Mouse (Mus musculus) liver, embryonic 11.5 days (tissue): ENCODE data around the gene Sphkap. TPM values are rescaled to one million over a fixed set of nuclear protein-coding genes. Genes with fewer than 3 reads are reported as not detected.

Experiments
- ATAC-seq: fragments of 200-750 bp; cut with Nextera tagmentation; replicated peaks from 2 replicates; pipeline ENCODE4 v1.8.0; 2017; ENCODE audit warnings: moderate number of reproducible peaks, mild to moderate bottlenecking, moderate TSS enrichment, moderate library complexity; ENCODE audit not compliant: low FRiP score
- DNase-seq: peaks from one replicate; pipeline ENCODE4 v3.0.0-alpha.2; 2017; ENCODE audit warnings: low spot score
- H3K27ac ChIP-seq: fragments of 300-500 bp; sonication (generic); 2 replicates; pipeline ENCODE4 v1.5.1; 2014; ENCODE audit warnings: mild to moderate bottlenecking, low read depth, low read length, control low read depth
- H3K27me3 ChIP-seq: fragments of 300-500 bp; sonication (generic); replicated peaks from 2 replicates; pipeline ENCODE4 v1.6.1; 2014; ENCODE audit warnings: low read length, mixed read lengths; ENCODE audit not compliant: control insufficient read depth, insufficient read depth
- H3K36me3 ChIP-seq: fragments of 300-500 bp; sonication (generic); 2 replicates; pipeline ENCODE4 v1.6.1; 2014; ENCODE audit warnings: mild to moderate bottlenecking, low read length, moderate library complexity, mixed read lengths; ENCODE audit not compliant: control insufficient read depth, insufficient read depth
- H3K4me1 ChIP-seq: fragments of 300-500 bp; sonication (generic); replicated peaks from 2 replicates; pipeline ENCODE4 v1.6.1; 2014; ENCODE audit warnings: low read length, mixed read lengths; ENCODE audit not compliant: control insufficient read depth, insufficient read depth
- H3K4me2 ChIP-seq: fragments of 300-500 bp; sonication (generic); 2 replicates; pipeline ENCODE4 v1.6.1; 2014; ENCODE audit warnings: mild to moderate bottlenecking, control low read depth, moderate library complexity
- H3K4me3 ChIP-seq: fragments of 300-500 bp; sonication (generic); 2 replicates; pipeline ENCODE4 v1.5.1; 2014; ENCODE audit warnings: low read depth, low read length, control low read depth
- H3K9ac ChIP-seq: fragments of 300-500 bp; sonication (generic); 2 replicates; pipeline ENCODE4 v1.6.1; 2014; ENCODE audit warnings: low read depth, low read length, control low read depth
- H3K9me3 ChIP-seq: fragments of 300-500 bp; sonication (generic); 2 replicates; pipeline ENCODE4 v1.6.1; 2016; ENCODE audit warnings: low read length, inconsistent platforms, mixed read lengths; ENCODE audit not compliant: control insufficient read depth
- WGBS: fragments of 180-500 bp; shearing (Covaris S2); extraction: QIAGEN DNeasy Blood & Tissue Kit; methylation state at CpG from one replicate; pipeline ENCODE4 v1.1.7; 2014; 5-methylcytosine and 5-hydroxymethylcytosine counted together
- polyA plus RNA-seq: library from polyadenylated mRNA; unstranded; fragments of >200 nt; fragmentation: Nextera tagmentation; extraction: Ambion mirVana; gene quantifications from 2 replicates; pipeline ENCODE4 v1.2.1, GENCODE M21; 2014

Sphkap gene
- polyA plus RNA-seq, 1 experiment from 2014 or later = 0.84 TPM

DNA sequence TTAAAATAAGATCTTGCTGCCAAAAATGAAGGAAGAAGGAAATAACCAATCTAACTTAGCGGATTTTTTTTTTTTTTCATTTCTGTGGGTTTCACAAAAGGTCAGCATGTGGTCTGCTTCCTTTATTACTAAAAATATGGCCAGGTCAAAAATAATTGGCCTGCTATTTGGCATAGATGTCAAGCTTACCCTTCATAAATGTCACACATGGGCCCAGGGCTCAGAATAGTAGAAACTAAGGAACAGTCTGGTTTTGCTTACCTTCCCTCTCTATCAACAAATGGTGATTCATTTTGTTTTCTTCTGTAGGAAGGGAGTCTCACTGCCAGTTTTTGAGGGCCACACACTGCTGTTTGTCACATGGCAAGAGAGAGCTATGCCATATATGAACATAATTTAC is 156.3 kb downstream of the Sphkap start:
- no peak overlapping the region for H3K9ac ChIP-seq
- DNase-seq (no peak), ATAC-seq (no peak)
- H3K36me3 ChIP-seq = no peaks in the 10 kb centered on the region
- no peaks in the 10 kb centered on the region for H3K27me3 ChIP-seq
- H3K4me1 ChIP-seq = no peaks in the 10 kb centered on the region
- no peaks in the 10 kb centered on the region for H3K9me3 ChIP-seq
- H3K27ac ChIP-seq = no peak overlapping the region
- WGBS = 65% methylated on average over 1 of the region's 1 CpGs
- H3K4me3 ChIP-seq = no peak overlapping the region
- H3K4me2 ChIP-seq = no peak overlapping the region

DNA sequence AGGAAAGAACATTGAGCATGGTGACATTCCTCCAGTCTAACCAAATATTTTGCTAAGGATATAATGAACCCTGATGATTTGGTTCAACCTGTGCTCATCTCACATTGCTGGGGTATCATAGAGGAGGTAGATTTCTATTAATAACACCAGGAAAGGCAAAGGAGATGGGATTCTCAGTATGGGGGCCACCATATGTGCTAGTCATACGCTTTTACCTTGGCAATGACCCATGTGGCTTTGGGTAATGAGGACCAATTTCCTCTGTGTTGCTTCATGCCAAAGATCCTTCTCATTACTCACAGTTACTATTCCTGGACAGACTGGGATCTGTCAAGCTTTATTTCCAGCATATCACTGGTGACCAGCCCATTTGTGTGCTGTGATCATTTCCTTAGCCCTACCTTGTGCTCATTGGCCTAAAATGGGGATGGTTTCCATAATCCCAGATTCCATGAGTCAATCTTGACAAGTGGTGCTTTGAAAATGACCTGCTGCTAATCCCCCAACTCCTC is 159.7 kb downstream of the Sphkap start:
- no peaks in the 10 kb centered on the region for H3K9me3 ChIP-seq
- WGBS = 75% methylated on average over 1 of the region's 1 CpGs
- no peaks in the 10 kb centered on the region for H3K36me3 ChIP-seq
- no peaks in the 10 kb centered on the region for H3K4me1 ChIP-seq
- ATAC-seq (no peak), DNase-seq (no peak)
- no peaks in the 10 kb centered on the region for H3K27me3 ChIP-seq
- no peak overlapping the region for H3K9ac ChIP-seq
- no peak overlapping the region for H3K27ac ChIP-seq
- no peak overlapping the region for H3K4me3 ChIP-seq
- no peak overlapping the region for H3K4me2 ChIP-seq

DNA sequence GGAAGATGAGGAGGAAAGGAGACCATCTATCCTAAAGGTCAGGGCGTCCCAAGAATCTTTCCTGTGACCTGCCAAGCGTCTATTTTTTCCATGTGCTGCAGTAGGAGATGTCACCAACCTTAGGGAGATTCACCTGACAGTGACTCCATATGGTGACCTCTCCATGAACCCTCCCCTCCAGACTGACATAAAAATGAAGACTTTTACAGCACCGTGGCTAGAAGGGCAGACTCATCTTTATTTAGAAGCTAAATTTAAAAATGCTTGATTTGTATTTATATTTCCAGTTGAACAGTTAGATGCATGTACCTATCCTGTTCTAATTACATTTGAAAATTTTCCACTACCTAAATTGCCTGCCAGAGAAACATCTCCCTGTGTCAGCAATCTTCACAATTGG is 180.1 kb downstream of the Sphkap start:
- H3K4me2 ChIP-seq = no peak overlapping the region
- H3K27me3 ChIP-seq = no peaks in the 10 kb centered on the region
- H3K36me3 ChIP-seq = no peaks in the 10 kb centered on the region
- H3K4me3 ChIP-seq = no peak overlapping the region
- no peaks in the 10 kb centered on the region for H3K4me1 ChIP-seq
- 69% methylated on average over 3 of the region's 3 CpGs for WGBS
- ATAC-seq (no peak), DNase-seq (no peak)
- H3K9me3 ChIP-seq = no peaks in the 10 kb centered on the region
- no peak overlapping the region for H3K27ac ChIP-seq
- H3K9ac ChIP-seq = no peak overlapping the region

DNA sequence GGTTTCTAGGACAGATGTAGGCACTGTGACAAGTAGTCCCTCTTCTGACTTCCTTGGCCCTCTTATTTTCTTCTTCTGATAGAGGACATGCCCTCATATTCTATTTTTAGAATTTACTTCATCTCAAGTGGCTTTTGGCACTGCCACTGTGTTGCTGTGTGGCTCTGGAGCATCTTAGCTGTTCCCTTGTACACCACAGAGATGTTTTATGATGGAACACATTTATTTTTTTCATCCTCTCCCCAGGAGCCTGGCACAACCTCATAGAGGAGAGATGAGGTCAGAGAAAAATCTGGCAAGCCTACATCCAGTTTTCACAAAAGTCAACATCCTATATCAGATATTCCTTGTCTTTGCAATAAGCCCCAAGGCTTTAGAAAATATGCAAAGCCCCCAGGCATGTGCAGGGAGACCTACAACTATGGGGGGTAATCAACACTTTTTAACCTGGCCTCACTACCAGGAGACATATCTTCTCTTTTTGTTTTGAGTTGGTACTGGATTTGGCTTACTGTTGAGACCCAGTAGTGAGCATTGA is 183.5 kb downstream of the Sphkap start:
- Histone ChIP-seq H3K4me3 (no peak overlapping the region), H3K9me3 (no peaks in the 10 kb centered on the region), H3K27me3 (no peaks in the 10 kb centered on the region), H3K9ac (no peak overlapping the region), H3K4me1 (no peaks in the 10 kb centered on the region), H3K4me2 (no peak overlapping the region), H3K36me3 (no peaks in the 10 kb centered on the region), H3K27ac (no peak overlapping the region)
- DNase-seq (no peak), ATAC-seq (no peak)

DNA sequence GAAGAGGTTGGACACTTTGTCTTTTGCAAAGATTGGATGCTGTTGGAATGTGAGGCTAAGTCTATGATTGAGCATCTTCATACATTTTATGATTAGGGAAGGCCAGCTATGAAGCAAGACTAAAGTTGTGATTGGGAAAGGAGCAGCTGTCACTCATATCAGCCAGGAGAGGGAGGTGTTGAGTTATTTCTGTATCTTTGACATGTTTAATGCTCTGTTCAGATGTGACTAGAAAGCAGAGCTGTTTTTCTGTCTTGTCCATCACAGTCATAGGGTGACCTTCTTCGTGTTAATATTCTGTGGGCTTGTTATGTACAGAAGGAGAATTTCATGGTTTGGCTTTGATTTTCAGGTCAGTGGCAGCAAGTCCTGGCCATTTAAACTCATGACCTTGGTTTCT is 184.9 kb downstream of the Sphkap start:
- H3K4me1 ChIP-seq = no peaks in the 10 kb centered on the region
- H3K36me3 ChIP-seq = no peaks in the 10 kb centered on the region
- no peak for DNase-seq
- WGBS = 60% methylated on average over 1 of the region's 1 CpGs
- H3K9ac ChIP-seq = no peak overlapping the region
- H3K9me3 ChIP-seq = no peaks in the 10 kb centered on the region
- no peaks in the 10 kb centered on the region for H3K27me3 ChIP-seq
- no peak overlapping the region for H3K27ac ChIP-seq
- H3K4me3 ChIP-seq = no peak overlapping the region
- H3K4me2 ChIP-seq = no peak overlapping the region
- no peak for ATAC-seq

DNA sequence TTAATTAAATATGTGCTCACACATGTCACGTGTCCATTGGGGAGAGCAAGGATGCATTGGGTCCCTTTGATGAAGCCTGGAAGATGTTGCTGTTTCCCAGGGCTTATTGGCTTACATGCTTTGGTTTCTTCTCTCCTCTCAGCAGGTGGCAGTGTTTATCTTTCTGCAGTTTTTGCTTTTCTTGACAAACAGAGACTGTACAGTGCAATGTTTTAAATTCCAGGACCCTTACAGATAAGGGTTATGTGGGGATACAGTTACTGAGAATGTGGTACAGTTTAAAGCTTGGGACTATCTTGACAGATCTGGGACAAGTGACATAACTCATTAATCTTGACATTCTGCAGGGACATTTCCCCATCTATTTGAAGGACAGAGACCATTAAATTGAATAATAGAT is 189.7 kb downstream of the Sphkap start:
- Histone ChIP-seq H3K4me2 (no peak overlapping the region), H3K27ac (no peak overlapping the region), H3K9ac (no peak overlapping the region), H3K36me3 (no peaks in the 10 kb centered on the region), H3K4me3 (no peak overlapping the region), H3K4me1 (no peaks in the 10 kb centered on the region), H3K27me3 (no peaks in the 10 kb centered on the region), H3K9me3 (no peaks in the 10 kb centered on the region)
- no peak for ATAC-seq
- DNase-seq = no peak
- 39% methylated on average over 1 of the region's 1 CpGs for WGBS

DNA sequence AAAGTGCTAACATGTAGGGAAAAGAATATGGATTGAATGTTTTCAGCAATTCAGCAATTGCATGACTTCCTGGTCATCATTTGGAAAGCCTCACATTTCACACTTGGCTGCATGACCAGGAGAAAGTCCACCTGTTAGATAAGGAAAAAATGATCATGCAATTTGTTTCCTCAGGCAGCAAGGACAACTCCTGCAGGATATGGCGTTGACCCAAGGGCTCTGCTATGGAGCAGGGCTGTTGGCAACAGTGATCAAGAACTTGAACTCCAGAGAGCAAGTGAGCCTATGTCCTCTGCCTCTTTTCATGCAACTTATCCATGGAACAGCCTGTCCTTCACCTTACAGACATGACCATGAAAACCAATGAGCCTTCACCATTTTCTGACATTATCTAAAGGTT is 198.0 kb downstream of the Sphkap start:
- no peak overlapping the region for H3K4me2 ChIP-seq
- H3K27ac ChIP-seq = no peak overlapping the region
- H3K9ac ChIP-seq = no peak overlapping the region
- DNase-seq (no peak), ATAC-seq (no peak)
- H3K9me3 ChIP-seq = no peaks in the 10 kb centered on the region
- no peak overlapping the region for H3K4me3 ChIP-seq
- no peaks in the 10 kb centered on the region for H3K4me1 ChIP-seq
- H3K36me3 ChIP-seq = no peaks in the 10 kb centered on the region
- H3K27me3 ChIP-seq = no peaks in the 10 kb centered on the region
- WGBS = 73% methylated on average over 1 of the region's 1 CpGs

Other genes starting within 250 kb of the Sphkap start
- not detected in 2 replicates for gene Daw1, start 248.4 kb downstream of the Sphkap start, polyA plus RNA-seq